Comparison of ENCODE assay signal across 8 mouse cellular contexts in genomic region chr15:99502311-99502831, GRCm38 (mm10). TPM values are rescaled to one million over a fixed set of nuclear protein-coding genes. Genes with fewer than 3 reads are reported as not detected.
DNase-seq lines count a peak whose midpoint lies in the region; ATAC-seq and TF ChIP-seq lines count a peak whose summit lies in the region.

No protein-coding gene starts in this region.

- no peak for DNase-seq in liver
- DNase-seq in kidney, adult 8-10 months, result peak; percentile 47 to 56
- DNase-seq in midbrain, postnatal 0 days (ENCODE audit: low spot score), result peak; percentile 50
- DNase-seq in gastrocnemius, adult 2 months, result no peak
- DNase-seq in layer of hippocampus, postnatal 36 days, result no peak
- no peak for DNase-seq in layer of hippocampus, postnatal 25 days (ENCODE audit: extremely low spot score in 1 of 2, low spot score in 1 of 2)

- no peaks in the 10 kb centered on the region for H3K36me3 ChIP-seq in liver, embryonic 12.5 days
- H3K36me3 ChIP-seq in forebrain, embryonic 13.5 days (ENCODE audit: poor library complexity, severe bottlenecking), result no peaks in the 10 kb centered on the region
- peaks cover 11% of the 10 kb centered on the region; the same call in 1 of the 2 replicates for H3K36me3 ChIP-seq in midbrain, postnatal 0 days (ENCODE audit: insufficient read depth, low read length)

- no peak overlapping the region for H3K9ac ChIP-seq in liver, embryonic 12.5 days
- no peak overlapping the region; the same call in 1 of the 2 replicates for H3K9ac ChIP-seq in forebrain, embryonic 13.5 days
- H3K9ac ChIP-seq in midbrain, postnatal 0 days (replicated peaks; ENCODE audit: low read length, poor library complexity, severe bottlenecking), result no peak overlapping the region

- no peaks in the 10 kb centered on the region for H3K9me3 ChIP-seq in liver, embryonic 12.5 days (replicated peaks)
- H3K9me3 ChIP-seq in forebrain, embryonic 13.5 days (replicated peaks), result no peaks in the 10 kb centered on the region
- H3K9me3 ChIP-seq in midbrain, postnatal 0 days (ENCODE audit: low read length), result no peaks in the 10 kb centered on the region

- H3K4me3 ChIP-seq in liver, embryonic 12.5 days, result no peak overlapping the region
- no peak overlapping the region for H3K4me3 ChIP-seq in forebrain, embryonic 13.5 days
- H3K4me3 ChIP-seq in midbrain, postnatal 0 days (ENCODE audit: low read depth, low read length), result no peak overlapping the region
- no peak overlapping the region for H3K4me3 ChIP-seq in gastrocnemius, adult 2 months

- intact Hi-C loops in gastrocnemius, adult 2 months (cut with DNase I), result no loop called here

- H3K4me2 ChIP-seq in liver, embryonic 12.5 days, result no peak overlapping the region
- no peak overlapping the region for H3K4me2 ChIP-seq in forebrain, embryonic 13.5 days
- no peak overlapping the region for H3K4me2 ChIP-seq in midbrain, postnatal 0 days (ENCODE audit: low read depth, low read length, poor library complexity, severe bottlenecking)

- H3K27me3 ChIP-seq in liver, embryonic 12.5 days (replicated peaks), result peaks cover 25% of the 10 kb centered on the region; the same call in 1 of the 2 replicates
- H3K27me3 ChIP-seq in forebrain, embryonic 13.5 days, result no peaks in the 10 kb centered on the region; the same call in 1 of the 2 replicates
- no peaks in the 10 kb centered on the region; the same call in 1 of the 2 replicates for H3K27me3 ChIP-seq in midbrain, postnatal 0 days (ENCODE audit: insufficient read depth, low read length)

- peaks cover 54% of the 10 kb centered on the region for H3K4me1 ChIP-seq in liver, embryonic 12.5 days
- peaks cover 25% of the 10 kb centered on the region for H3K4me1 ChIP-seq in forebrain, embryonic 13.5 days
- peaks cover 6% of the 10 kb centered on the region; the same call in 1 of the 2 replicates for H3K4me1 ChIP-seq in midbrain, postnatal 0 days (ENCODE audit: insufficient read depth, low read length)

- ATAC-seq in liver, embryonic 12.5 days, result no peak
- ATAC-seq in forebrain, embryonic 13.5 days, result 0 out of 2 replicates have a peak, but pooled peaks have one; percentile 6
- ATAC-seq in midbrain, postnatal 0 days (ENCODE audit: low FRiP score), result no peak

- TF ChIP-seq CTCF in midbrain, postnatal 0 days (IDR thresholded peaks at IDR 0.05), result no peak
- no peak for TF ChIP-seq CTCF in gastrocnemius, adult 2 months (IDR thresholded peaks at IDR 0.05)

- WGBS in liver, embryonic 12.5 days (ENCODE audit: insufficient replicate concordance), result 60% methylated on average over 12 of the region's 12 CpGs
- WGBS in forebrain, embryonic 13.5 days, result 64% methylated on average over 12 of the region's 12 CpGs
- WGBS in midbrain, postnatal 0 days, result 38% methylated on average over 12 of the region's 12 CpGs

- 0 out of 2 replicates have a peak overlapping the region, but pooled peaks have one; percentile 40 for H3K27ac ChIP-seq in liver, embryonic 12.5 days
- peak overlapping the region; percentile 68 for H3K27ac ChIP-seq in forebrain, embryonic 13.5 days
- H3K27ac ChIP-seq in midbrain, postnatal 0 days (ENCODE audit: low read depth, low read length), result peak overlapping the region; percentile 4; the same call in 1 of the 2 replicates
- H3K27ac ChIP-seq in gastrocnemius, adult 2 months, result no peak overlapping the region

RNA-seq across cellular contexts. Expression of gene Faim2, which starts 25.6 kb away (rescaled TPM):
- polyA plus RNA-seq in liver, embryonic 12.5 days (2016; fragmentation: Nextera tagmentation; extraction: Ambion mirVana), result 0.08 and 0.23 TPM in 2 replicates
- 5.5 and 8.1 TPM in 2 replicates for polyA plus RNA-seq in forebrain, embryonic 13.5 days (2015; fragmentation: Nextera tagmentation; extraction: Ambion mirVana)
- total RNA-seq in midbrain, postnatal 0 days (2014; rRNA removed), result 42.0 and 42.1 TPM in 2 replicates
- 72.0 and 82.5 TPM in 2 replicates for polyA plus RNA-seq in midbrain, postnatal 0 days (2015; fragmentation: Nextera tagmentation; extraction: Ambion mirVana)
- under 1 TPM in 1 of 2 experiments, not detected in 1; 0.75 TPM for total RNA-seq in gastrocnemius, adult 2 months (2021)
- total RNA-seq in layer of hippocampus, postnatal 36 days (2021), result 100 to 1,000 TPM; 373 to 394 TPM
- 100 to 1,000 TPM; 317 to 343 TPM for total RNA-seq in layer of hippocampus, postnatal 25 days (2021)

RNA-seq across cellular contexts. Expression of gene Bcdin3d, which starts 27.8 kb away (rescaled TPM):
- 7.9 TPM in 2 replicates for polyA plus RNA-seq in liver, embryonic 12.5 days (2016; fragmentation: Nextera tagmentation; extraction: Ambion mirVana)
- 24.7 and 25.4 TPM in 2 replicates for polyA plus RNA-seq in forebrain, embryonic 13.5 days (2015; fragmentation: Nextera tagmentation; extraction: Ambion mirVana)
- total RNA-seq in midbrain, postnatal 0 days (2014; rRNA removed), result 11.7 and 12.4 TPM in 2 replicates
- 12.6 and 14.6 TPM in 2 replicates for polyA plus RNA-seq in midbrain, postnatal 0 days (2015; fragmentation: Nextera tagmentation; extraction: Ambion mirVana)
- total RNA-seq in gastrocnemius, adult 2 months (2021), result 1 to 10 TPM; 4.3 to 4.5 TPM
- total RNA-seq in layer of hippocampus, postnatal 36 days (2021), result 1 to 10 TPM; 3.9 to 5.0 TPM
- 1 to 10 TPM; 5.0 to 5.3 TPM for total RNA-seq in layer of hippocampus, postnatal 25 days (2021)

RNA-seq across cellular contexts. Expression of gene Nckap5l, which starts 44.8 kb away (rescaled TPM):
- 2.3 and 2.6 TPM in 2 replicates for polyA plus RNA-seq in liver, embryonic 12.5 days (2016; fragmentation: Nextera tagmentation; extraction: Ambion mirVana)
- 9.3 and 13.4 TPM in 2 replicates for polyA plus RNA-seq in forebrain, embryonic 13.5 days (2015; fragmentation: Nextera tagmentation; extraction: Ambion mirVana)
- 20.2 and 24.1 TPM in 2 replicates for total RNA-seq in midbrain, postnatal 0 days (2014; rRNA removed)
- polyA plus RNA-seq in midbrain, postnatal 0 days (2015; fragmentation: Nextera tagmentation; extraction: Ambion mirVana), result 11.4 and 12.2 TPM in 2 replicates
- total RNA-seq in gastrocnemius, adult 2 months (2021), result 1 to 10 TPM; 2.3 to 2.7 TPM
- 10 to 100 TPM; 20.3 to 20.9 TPM for total RNA-seq in layer of hippocampus, postnatal 36 days (2021)
- 10 to 100 TPM; 18.4 to 26.0 TPM for total RNA-seq in layer of hippocampus, postnatal 25 days (2021)

Comparison
In these comparisons a context has a peak if more than half of its experiments do, and no peak if none do; other contexts are left out.
1. DNase-seq: peak in kidney, adult 8-10 months (2 of 2) and midbrain, postnatal 0 days (single experiment); none in liver (single experiment), gastrocnemius, adult 2 months (single experiment), layer of hippocampus, postnatal 36 days (0 of 2) and layer of hippocampus, postnatal 25 days (0 of 2).
2. RNA of gene Faim2, which starts 25.6 kb away (total RNA-seq): 373 to 394 TPM in layer of hippocampus, postnatal 36 days, 317 to 343 TPM in layer of hippocampus, postnatal 25 days and 42.0 to 42.1 TPM in midbrain, postnatal 0 days; 0.75 TPM in gastrocnemius, adult 2 months; every median in the first group is over 10 times any median in the second.